Mouse (Mus musculus) hindbrain, embryonic 12.5 days (tissue): ENCODE measurements at regions not wholly inside any gene's neighbourhood (a gene's known extent, or its start where the extent isn't known, plus 50 kb on each side); places are given as distances from the start of the nearest gene placed in this dataset.

Experiments
- ATAC-seq: fragments of 200-750 bp; cut with Nextera tagmentation; 2 replicates; pipeline ENCODE4 v1.8.0; 2017; ENCODE audit warnings: moderate TSS enrichment; ENCODE audit not compliant: low FRiP score
- H3K27ac ChIP-seq: fragments of 300-500 bp; sonication (generic); 2 replicates; pipeline ENCODE4 v1.5.1; 2016; ENCODE audit warnings: mild to moderate bottlenecking
- H3K27me3 ChIP-seq: fragments of 300-500 bp; sonication (generic); 2 replicates; pipeline ENCODE4 v1.6.1; 2016; ENCODE audit warnings: mild to moderate bottlenecking
- H3K36me3 ChIP-seq: fragments of 300-500 bp; sonication (generic); 2 replicates; pipeline ENCODE4 v1.6.1; 2016; ENCODE audit warnings: mild to moderate bottlenecking
- H3K4me1 ChIP-seq: fragments of 300-500 bp; sonication (generic); 2 replicates; pipeline ENCODE4 v1.6.1; 2016
- H3K4me2 ChIP-seq: fragments of 300-500 bp; sonication (generic); replicated peaks from 2 replicates; pipeline ENCODE4 v1.6.1; 2016; ENCODE audit warnings: mild to moderate bottlenecking
- H3K4me3 ChIP-seq: fragments of 300-500 bp; sonication (generic); 2 replicates; pipeline ENCODE4 v1.5.1; 2016; ENCODE audit warnings: mild to moderate bottlenecking
- H3K9ac ChIP-seq: fragments of 300-500 bp; sonication (generic); 2 replicates; pipeline ENCODE4 v1.6.1; 2016; ENCODE audit warnings: mild to moderate bottlenecking, moderate library complexity
- H3K9me3 ChIP-seq: fragments of 300-500 bp; sonication (generic); replicated peaks from 2 replicates; pipeline ENCODE4 v1.6.1; 2016; ENCODE audit warnings: mild to moderate bottlenecking
- WGBS: fragments of 180-500 bp; shearing (Covaris S2); methylation state at CpG from one replicate; pipeline ENCODE4 v1.1.7; 2016; 5-methylcytosine and 5-hydroxymethylcytosine counted together

- H3K9ac ChIP-seq: no peak overlapping the region
- H3K4me3 ChIP-seq: no peak overlapping the region
- no peak overlapping the region for H3K4me2 ChIP-seq
- no peaks in the 10 kb centered on the region for H3K36me3 ChIP-seq
- H3K9me3 ChIP-seq: no peaks in the 10 kb centered on the region
- ATAC-seq: no peak
- H3K4me1 ChIP-seq: peaks cover 32% of the 10 kb centered on the region
- H3K27me3 ChIP-seq: peaks cover 43% of the 10 kb centered on the region
- 65% methylated on average over 5 of the region's 5 CpGs for WGBS
- no peak overlapping the region for H3K27ac ChIP-seq
Observed at GRCm38 (mm10) chr9:47909051-47909450, 252.8 kb upstream of the Nxpe4 start.

GRCm38 (mm10) chr9:47910501-47910906 lies 251.3 kb upstream of the Nxpe4 start:
- Histone ChIP-seq H3K9ac (no peak overlapping the region), H3K4me2 (0 out of 2 replicates have a peak overlapping the region, but pooled peaks have one; percentile 0), H3K4me1 (peaks cover 18% of the 10 kb centered on the region), H3K4me3 (no peak overlapping the region), H3K36me3 (no peaks in the 10 kb centered on the region), H3K27ac (peak overlapping the region; percentile 81), H3K9me3 (no peaks in the 10 kb centered on the region), H3K27me3 (peaks cover 34% of the 10 kb centered on the region)
- ATAC-seq: peak; percentile 90
- WGBS: 24% methylated on average over 6 of the region's 6 CpGs

- no peak overlapping the region for H3K4me3 ChIP-seq
- WGBS: 74% methylated on average over 5 of the region's 5 CpGs
- no peak for ATAC-seq
- H3K9ac ChIP-seq: no peak overlapping the region
- no peak overlapping the region for H3K27ac ChIP-seq
- H3K4me2 ChIP-seq: no peak overlapping the region
- H3K4me1 ChIP-seq: peaks cover 17% of the 10 kb centered on the region
- H3K9me3 ChIP-seq: no peaks in the 10 kb centered on the region
- peaks cover 15% of the 10 kb centered on the region for H3K27me3 ChIP-seq
- no peaks in the 10 kb centered on the region for H3K36me3 ChIP-seq
Observed at GRCm38 (mm10) chr9:47912823-47913222, 249.0 kb upstream of the Nxpe4 start.

- 82% methylated on average over 2 of the region's 2 CpGs for WGBS
- Histone ChIP-seq H3K36me3 (no peaks in the 10 kb centered on the region), H3K4me2 (no peak overlapping the region), H3K4me1 (peaks cover 12% of the 10 kb centered on the region), H3K27ac (no peak overlapping the region), H3K9ac (no peak overlapping the region), H3K9me3 (no peaks in the 10 kb centered on the region), H3K4me3 (no peak overlapping the region), H3K27me3 (no peaks in the 10 kb centered on the region)
- ATAC-seq: no peak
Observed at GRCm38 (mm10) chr9:47935299-47935698, 226.5 kb upstream of the Nxpe4 start.

- 67% methylated on average over 7 of the region's 7 CpGs for WGBS
Observed at GRCm38 (mm10) chr9:47935957-47936457, 225.8 kb upstream of the Nxpe4 start.

GRCm38 (mm10) chr9:47938941-47939710 lies 222.7 kb upstream of the Nxpe4 start:
- H3K4me1 ChIP-seq: peaks cover 22% of the 10 kb centered on the region
- H3K27me3 ChIP-seq: no peaks in the 10 kb centered on the region
- H3K9me3 ChIP-seq: no peaks in the 10 kb centered on the region
- H3K4me2 ChIP-seq: no peak overlapping the region
- ATAC-seq: no peak
- WGBS: 82% methylated on average over 14 of the region's 14 CpGs
- no peaks in the 10 kb centered on the region for H3K36me3 ChIP-seq
- H3K9ac ChIP-seq: no peak overlapping the region
- H3K4me3 ChIP-seq: no peak overlapping the region
- no peak overlapping the region for H3K27ac ChIP-seq

More at GRCm38 (mm10) chr9:47935957-47936457, 225.8 kb upstream of the Nxpe4 start:
- Histone ChIP-seq H3K9ac (no peak overlapping the region), H3K4me1 (peaks cover 12% of the 10 kb centered on the region), H3K27ac (0 out of 2 replicates have a peak overlapping the region, but pooled peaks have one; percentile 30), H3K9me3 (no peaks in the 10 kb centered on the region), H3K4me3 (no peak overlapping the region), H3K4me2 (no peak overlapping the region), H3K36me3 (no peaks in the 10 kb centered on the region), H3K27me3 (no peaks in the 10 kb centered on the region)
- no peak for ATAC-seq

GRCm38 (mm10) chr9:47942761-47943583 lies 218.9 kb upstream of the Nxpe4 start:
- 0 out of 2 replicates have a peak, but pooled peaks have one; percentile 8 for ATAC-seq
- Histone ChIP-seq H3K9me3 (no peaks in the 10 kb centered on the region), H3K36me3 (no peaks in the 10 kb centered on the region), H3K4me1 (peaks cover 9% of the 10 kb centered on the region), H3K9ac (no peak overlapping the region), H3K4me2 (no peak overlapping the region), H3K4me3 (no peak overlapping the region), H3K27me3 (0 out of 2 replicates have a peak, but pooled peaks cover 2% of the 10 kb centered on the region), H3K27ac (no peak overlapping the region)
- WGBS: 35% methylated on average over 11 of the region's 11 CpGs

- H3K4me1 ChIP-seq: peaks cover 9% of the 10 kb centered on the region
- no peak for ATAC-seq
- no peak overlapping the region for H3K9ac ChIP-seq
- H3K9me3 ChIP-seq: no peaks in the 10 kb centered on the region
- H3K27ac ChIP-seq: no peak overlapping the region
- H3K4me2 ChIP-seq: no peak overlapping the region
- 78% methylated on average over 7 of the region's 7 CpGs for WGBS
- no peak overlapping the region for H3K4me3 ChIP-seq
- H3K36me3 ChIP-seq: no peaks in the 10 kb centered on the region
- H3K27me3 ChIP-seq: 0 out of 2 replicates have a peak, but pooled peaks cover 2% of the 10 kb centered on the region
Observed at GRCm38 (mm10) chr9:47946226-47946625, 215.6 kb upstream of the Nxpe4 start.

- no peak overlapping the region for H3K4me2 ChIP-seq
- WGBS: 85% methylated on average over 3 of the region's 3 CpGs
- no peak for ATAC-seq
- no peak overlapping the region for H3K9ac ChIP-seq
- H3K9me3 ChIP-seq: no peaks in the 10 kb centered on the region
- no peaks in the 10 kb centered on the region for H3K36me3 ChIP-seq
- 0 out of 2 replicates have a peak, but pooled peaks cover 4% of the 10 kb centered on the region for H3K4me1 ChIP-seq
- H3K4me3 ChIP-seq: no peak overlapping the region
- H3K27me3 ChIP-seq: no peaks in the 10 kb centered on the region
- no peak overlapping the region for H3K27ac ChIP-seq
Observed at GRCm38 (mm10) chr9:47957881-47958280, 203.9 kb upstream of the Nxpe4 start.

GRCm38 (mm10) chr9:47958861-47959260 lies 203.0 kb upstream of the Nxpe4 start:
- H3K4me1 ChIP-seq: 0 out of 2 replicates have a peak, but pooled peaks cover 6% of the 10 kb centered on the region
- no peak for ATAC-seq
- H3K4me3 ChIP-seq: no peak overlapping the region
- H3K9ac ChIP-seq: no peak overlapping the region
- H3K9me3 ChIP-seq: no peaks in the 10 kb centered on the region
- no peak overlapping the region for H3K27ac ChIP-seq
- H3K36me3 ChIP-seq: no peaks in the 10 kb centered on the region
- H3K27me3 ChIP-seq: no peaks in the 10 kb centered on the region
- WGBS: 75% methylated on average over 6 of the region's 6 CpGs
- H3K4me2 ChIP-seq: no peak overlapping the region

GRCm38 (mm10) chr9:47961176-47961575 lies 200.6 kb upstream of the Nxpe4 start:
- WGBS: 72% methylated on average over 4 of the region's 4 CpGs

GRCm38 (mm10) chr9:47962161-47962560 lies 199.7 kb upstream of the Nxpe4 start:
- H3K9me3 ChIP-seq: no peaks in the 10 kb centered on the region
- H3K4me2 ChIP-seq: no peak overlapping the region
- no peak overlapping the region for H3K9ac ChIP-seq
- no peaks in the 10 kb centered on the region for H3K27me3 ChIP-seq
- no peak overlapping the region for H3K4me3 ChIP-seq
- 46% methylated on average over 4 of the region's 4 CpGs for WGBS
- no peak for ATAC-seq
- no peaks in the 10 kb centered on the region for H3K36me3 ChIP-seq
- H3K27ac ChIP-seq: no peak overlapping the region
- H3K4me1 ChIP-seq: 0 out of 2 replicates have a peak, but pooled peaks cover 6% of the 10 kb centered on the region

More at GRCm38 (mm10) chr9:47961176-47961575, 200.6 kb upstream of the Nxpe4 start:
- Histone ChIP-seq H3K9me3 (no peaks in the 10 kb centered on the region), H3K4me1 (0 out of 2 replicates have a peak, but pooled peaks cover 6% of the 10 kb centered on the region), H3K36me3 (no peaks in the 10 kb centered on the region), H3K9ac (no peak overlapping the region), H3K4me3 (no peak overlapping the region), H3K27me3 (no peaks in the 10 kb centered on the region), H3K4me2 (no peak overlapping the region), H3K27ac (no peak overlapping the region)
- no peak for ATAC-seq
